Mouse (Mus musculus): Measurements from ENCODE around the gene Rogdi. TPM values are rescaled to one million over a fixed set of nuclear protein-coding genes. Genes with fewer than 3 reads are reported as not detected.

Gene Rogdi
- polyA plus RNA-seq, 1 experiment from 2014 or later = 50.1 TPM

DNA sequence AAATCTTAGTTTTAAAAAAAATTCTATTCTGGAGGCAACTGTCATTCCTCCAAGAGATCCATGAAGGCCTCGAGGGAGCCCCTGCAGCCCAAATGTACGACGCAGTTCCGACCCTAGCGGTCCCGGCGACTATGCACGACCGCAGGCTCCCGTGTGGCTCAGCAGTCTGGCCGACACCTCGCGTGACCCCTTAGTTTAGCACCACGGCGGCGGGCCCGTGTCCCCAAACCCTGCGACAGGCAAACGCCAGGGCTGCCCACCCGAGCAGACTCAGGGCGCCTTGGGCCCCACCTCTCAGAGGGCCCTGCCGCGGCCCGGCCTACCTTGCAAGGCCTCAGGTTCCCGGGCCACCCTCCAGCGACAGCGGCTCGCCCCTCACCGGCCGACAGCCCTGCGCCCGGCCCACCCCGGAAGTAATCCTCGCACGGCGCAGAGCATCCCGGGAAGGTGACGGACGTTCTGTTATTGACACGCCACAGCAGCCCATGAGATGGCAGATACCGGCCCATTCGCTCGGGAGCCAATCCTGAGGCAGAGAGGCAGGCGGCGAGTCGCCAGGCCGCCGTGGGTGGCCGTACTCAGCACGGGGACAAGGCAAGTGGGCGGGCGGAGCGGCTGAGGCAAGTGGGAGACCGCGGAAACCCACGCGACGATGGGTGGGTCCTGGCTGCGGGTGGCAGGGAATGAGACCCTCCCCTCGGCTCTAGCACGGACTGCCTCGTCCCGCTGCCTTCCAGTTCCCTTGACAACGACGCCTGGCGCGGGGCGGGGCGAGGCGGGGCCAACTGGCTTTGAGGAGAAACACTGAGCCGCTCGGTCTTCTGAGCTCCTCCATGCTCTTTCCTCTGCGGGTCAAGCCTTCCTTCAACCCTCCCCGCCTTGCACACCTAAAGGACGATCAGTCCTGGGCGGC lies 49.3 kb downstream of the Rogdi start, which contains the start of gene Anks3:
Gene Anks3, minus strand, starts transcription at position 409 of the 913 bp plus-strand sequence.
- Histone ChIP-seq H3K9me3 (no peaks in the 10 kb centered on the region), H3K4me1 (peaks cover 24% of the 10 kb centered on the region), H3K27me3 (replicated peaks) (no peaks in the 10 kb centered on the region), H3K36me3 (peaks cover 16% of the 10 kb centered on the region), H3K27ac (replicated peaks) (peak within 1 kb of the TSS; percentile 75), H3K9ac (peak within 1 kb of the TSS; percentile 90), H3K4me2 (peak within 1 kb of the TSS; percentile 86), H3K4me3 (peak within 1 kb of the TSS; percentile 82)
- under 1% methylated on average over 75 of the region's 76 CpGs for WGBS
- ATAC-seq (ENCODE audit: extremely low read depth, insufficient number of reproducible peaks, low FRiP score, low TSS enrichment) = peak; percentile 95

DNA sequence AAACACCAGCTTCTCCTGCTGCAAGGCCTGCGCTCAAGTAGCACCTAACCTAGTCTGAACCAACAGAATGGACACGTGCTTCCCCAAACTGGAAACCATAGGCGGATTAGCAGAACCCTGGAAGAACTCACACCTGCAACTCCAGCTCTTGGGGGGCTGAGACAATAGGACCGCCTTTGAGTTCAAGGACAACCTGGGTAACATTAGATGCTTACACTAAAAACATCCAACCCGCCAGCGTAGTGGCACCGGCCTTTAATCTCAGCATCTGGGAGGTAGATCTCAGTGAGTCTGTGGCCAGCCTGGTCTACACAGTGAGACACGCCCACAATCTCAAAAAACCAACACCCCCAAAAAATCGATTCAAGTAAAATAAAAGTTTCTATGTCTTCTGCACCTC lies 50.0 kb downstream of the Rogdi start:
- 37% methylated on average over 9 of the region's 9 CpGs for WGBS
- ATAC-seq (ENCODE audit: extremely low read depth, insufficient number of reproducible peaks, low FRiP score, low TSS enrichment) = no peak
- H3K4me2 ChIP-seq = peak overlapping the region; percentile 86
- peak overlapping the region; percentile 75; the same call in 1 of the 2 replicates for H3K27ac ChIP-seq (replicated peaks)
- H3K9me3 ChIP-seq = no peaks in the 10 kb centered on the region
- peak overlapping the region; percentile 82 for H3K4me3 ChIP-seq
- peaks cover 24% of the 10 kb centered on the region for H3K4me1 ChIP-seq
- H3K36me3 ChIP-seq = peaks cover 18% of the 10 kb centered on the region
- no peaks in the 10 kb centered on the region for H3K27me3 ChIP-seq (replicated peaks)
- H3K9ac ChIP-seq = peak overlapping the region; percentile 90

DNA sequence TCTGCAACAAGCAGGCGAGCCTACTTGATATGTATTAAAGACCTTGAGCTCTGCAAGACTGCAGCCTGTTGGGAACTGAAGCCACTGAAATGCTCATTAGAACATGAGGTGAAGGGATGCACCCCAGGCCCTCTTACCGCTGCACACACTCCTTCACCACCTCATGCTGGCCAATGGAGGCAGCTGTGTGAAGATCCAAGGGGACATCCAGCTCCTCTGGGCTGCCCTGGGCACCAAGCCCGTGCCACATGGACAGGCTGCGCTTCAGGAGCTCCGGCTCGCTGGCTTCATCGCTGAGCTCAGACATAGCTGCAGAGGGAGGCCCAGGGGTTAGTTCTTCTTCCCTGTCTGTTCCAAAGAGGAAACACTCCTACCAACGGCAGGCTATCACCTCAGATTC lies 53.1 kb downstream of the Rogdi start:
- Histone ChIP-seq H3K4me2 (no peak overlapping the region), H3K27ac (replicated peaks) (no peak overlapping the region), H3K4me1 (peaks cover 21% of the 10 kb centered on the region), H3K9me3 (no peaks in the 10 kb centered on the region), H3K9ac (no peak overlapping the region), H3K36me3 (peaks cover 47% of the 10 kb centered on the region), H3K27me3 (replicated peaks) (no peaks in the 10 kb centered on the region), H3K4me3 (no peak overlapping the region)
- 84% methylated on average over 8 of the region's 8 CpGs for WGBS
- ATAC-seq (ENCODE audit: extremely low read depth, insufficient number of reproducible peaks, low FRiP score, low TSS enrichment) = no peak

Other genes starting within 250 kb of the Rogdi start
- 120 and 128 TPM in 2 replicates for gene Cdip1, start 223.3 kb downstream of the Rogdi start, polyA plus RNA-seq (2015; fragmentation: Nextera tagmentation; extraction: Ambion mirVana)
- gene 4930562C15Rik, start 178.1 kb downstream of the Rogdi start, polyA plus RNA-seq (2015; fragmentation: Nextera tagmentation; extraction: Ambion mirVana) = 0.15 and 0.32 TPM in 2 replicates
- gene Ubald1, start 133.2 kb downstream of the Rogdi start, polyA plus RNA-seq (2015; fragmentation: Nextera tagmentation; extraction: Ambion mirVana) = 24.4 and 26.6 TPM in 2 replicates
- 107 TPM in 2 replicates for gene Mgrn1, start 127.3 kb downstream of the Rogdi start, polyA plus RNA-seq (2015; fragmentation: Nextera tagmentation; extraction: Ambion mirVana)
- 105 and 113 TPM in 2 replicates for gene Nudt16l1, start 74.8 kb downstream of the Rogdi start, polyA plus RNA-seq (2015; fragmentation: Nextera tagmentation; extraction: Ambion mirVana)
- gene Anks3, start 49.3 kb downstream of the Rogdi start, polyA plus RNA-seq (2015; fragmentation: Nextera tagmentation; extraction: Ambion mirVana) = 31.8 and 32.3 TPM in 2 replicates
- gene Sept12, start 15.7 kb downstream of the Rogdi start, polyA plus RNA-seq (2015; fragmentation: Nextera tagmentation; extraction: Ambion mirVana) = not detected in 2 replicates
- gene Smim22, start 6.3 kb downstream of the Rogdi start, polyA plus RNA-seq (2015; fragmentation: Nextera tagmentation; extraction: Ambion mirVana) = 3.8 and 4.4 TPM in 2 replicates
- 88.7 and 93.1 TPM in 2 replicates for gene Glyr1, start 36.3 kb upstream of the Rogdi start, polyA plus RNA-seq (2015; fragmentation: Nextera tagmentation; extraction: Ambion mirVana)
- 11.2 and 12.1 TPM in 2 replicates for gene Ubn1, start 36.5 kb upstream of the Rogdi start, polyA plus RNA-seq (2015; fragmentation: Nextera tagmentation; extraction: Ambion mirVana)
- 1.2 and 1.4 TPM in 2 replicates for gene Ppl, start 118.9 kb upstream of the Rogdi start, polyA plus RNA-seq (2015; fragmentation: Nextera tagmentation; extraction: Ambion mirVana)
- 0.04 and 0.08 TPM in 2 replicates for gene Sec14l5, start 133.6 kb upstream of the Rogdi start, polyA plus RNA-seq (2015; fragmentation: Nextera tagmentation; extraction: Ambion mirVana)
- gene Nagpa, start 190.5 kb upstream of the Rogdi start, polyA plus RNA-seq (2015; fragmentation: Nextera tagmentation; extraction: Ambion mirVana) = 14.4 and 16.3 TPM in 2 replicates
- 3.0 and 3.7 TPM in 2 replicates for gene AU021092, start 208.7 kb upstream of the Rogdi start, polyA plus RNA-seq (2015; fragmentation: Nextera tagmentation; extraction: Ambion mirVana)
- 22.2 and 25.0 TPM in 2 replicates for gene Alg1, start 220.1 kb upstream of the Rogdi start, polyA plus RNA-seq (2015; fragmentation: Nextera tagmentation; extraction: Ambion mirVana)
- gene Eef2kmt, start 242.4 kb upstream of the Rogdi start, polyA plus RNA-seq (2015; fragmentation: Nextera tagmentation; extraction: Ambion mirVana) = 23.5 and 25.7 TPM in 2 replicates

All from heart, embryonic 13.5 days (tissue).